Mouse (Mus musculus): Measurements from ENCODE around the gene Cpb2.

The Cpb2 gene

DNA sequence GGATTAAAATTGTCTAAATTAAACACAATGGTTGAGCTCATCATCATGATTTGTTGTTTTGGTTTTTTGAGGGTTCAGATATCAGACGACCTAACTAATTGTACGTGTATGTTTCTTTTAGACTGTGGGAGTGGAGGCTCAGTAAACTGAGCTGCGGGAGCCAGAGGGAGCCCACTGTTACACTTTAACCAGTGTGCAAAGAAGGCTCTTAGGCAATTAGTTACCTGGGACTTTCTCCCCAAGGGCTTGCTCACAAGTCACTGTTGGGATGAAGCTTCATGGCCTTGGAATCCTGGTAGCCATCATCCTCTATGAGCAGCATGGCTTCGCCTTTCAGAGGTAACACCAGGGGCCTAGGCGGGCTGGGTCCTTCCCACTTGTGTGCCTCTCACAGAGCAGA, at the start of gene Cpb2:
Gene Cpb2, plus strand, starts transcription at position 201 of the 400 bp plus-strand sequence.
- no peak for DNase-seq (ENCODE audit: low read depth, low spot score)

DNA sequence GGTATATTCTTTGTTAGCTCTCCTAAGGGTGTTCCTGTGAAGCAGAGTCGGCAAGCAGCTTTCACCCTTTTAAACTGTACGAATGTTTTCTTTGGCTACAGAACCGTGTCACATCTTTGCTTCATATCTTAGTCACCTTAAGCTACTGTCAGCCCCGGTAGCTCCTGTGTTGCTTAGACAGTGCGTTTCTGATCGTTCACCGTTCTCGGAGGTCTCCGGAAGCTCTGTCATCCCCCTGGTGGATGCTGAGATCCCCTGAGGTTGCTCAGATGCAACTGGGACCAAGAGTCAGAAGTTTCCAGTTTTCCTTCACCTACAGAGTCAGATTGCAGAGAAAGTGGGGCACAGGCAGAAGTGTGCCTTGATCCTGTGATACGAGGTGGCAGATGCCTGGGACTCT, 49.7 kb upstream of the Cpb2 start:
- no peak for DNase-seq (ENCODE audit: low read depth, low spot score)

GRCm38 (mm10) chr14:75192858-75193257, 49.2 kb upstream of the Cpb2 start:
- no peak for DNase-seq (ENCODE audit: low read depth, low spot score)

DNA sequence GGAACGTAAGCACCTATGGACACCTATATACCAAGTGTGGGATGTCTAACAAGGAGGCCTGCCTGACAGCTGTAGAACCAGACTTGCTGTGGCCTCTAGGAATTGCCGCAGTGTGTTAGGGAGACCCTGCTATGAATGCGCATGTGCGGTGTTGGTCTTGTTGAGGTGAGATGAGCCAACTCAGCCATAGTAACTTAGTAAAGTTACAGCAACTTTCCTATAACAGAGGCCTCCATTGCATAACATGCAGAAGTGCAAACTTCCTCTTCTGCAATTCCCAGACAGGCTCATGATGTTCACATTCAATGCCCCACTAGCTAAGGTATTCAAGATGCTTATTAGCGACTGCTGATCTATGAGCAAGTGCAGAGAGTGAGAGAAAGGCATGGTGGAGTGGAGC, 46.6 kb upstream of the Cpb2 start:
- no peak for DNase-seq (ENCODE audit: low read depth, low spot score)

GRCm38 (mm10) chr14:75197027-75197426, 45.1 kb upstream of the Cpb2 start:
- peak; percentile 42 for DNase-seq (ENCODE audit: low read depth, low spot score)

- DNase-seq (ENCODE audit: low read depth, low spot score): no peak
Observed at GRCm38 (mm10) chr14:75197660-75198059, 44.4 kb upstream of the Cpb2 start.

DNA sequence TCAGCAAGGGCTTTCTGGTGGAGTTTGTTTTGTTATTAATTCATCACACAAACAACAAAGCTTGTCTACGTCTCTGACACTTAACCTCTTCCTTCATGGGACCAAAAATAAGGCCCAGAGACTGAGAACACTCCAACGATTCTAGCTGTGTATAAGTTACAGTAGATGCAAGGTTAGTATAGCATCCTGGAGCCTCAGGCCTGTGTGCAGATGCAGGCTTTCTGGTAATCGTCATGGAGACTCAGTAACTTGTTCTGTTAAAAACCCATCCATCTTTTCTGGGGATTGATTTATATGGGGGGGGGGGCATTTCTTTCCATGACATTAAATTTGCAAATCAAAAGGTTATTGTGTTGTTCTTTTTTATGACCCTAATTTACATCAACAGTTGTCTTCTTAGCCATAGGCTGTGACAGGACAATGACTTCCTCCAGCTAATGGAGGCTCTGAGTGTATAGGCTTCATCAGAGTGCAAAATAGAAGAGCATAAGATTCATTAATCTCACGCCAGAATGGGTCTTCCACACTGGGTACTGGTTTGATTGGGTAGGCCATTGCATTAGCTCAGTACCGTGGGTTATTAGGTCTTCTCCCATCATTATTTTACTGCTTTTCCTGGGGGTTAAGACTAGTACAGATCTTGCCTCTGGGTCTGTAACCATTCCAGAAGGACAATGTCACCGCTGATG, 36.6 kb upstream of the Cpb2 start:
- DNase-seq (ENCODE audit: low read depth, low spot score): no peak

- no peak for DNase-seq (ENCODE audit: low read depth, low spot score)
Observed at GRCm38 (mm10) chr14:75206307-75206706, 35.8 kb upstream of the Cpb2 start.

DNA sequence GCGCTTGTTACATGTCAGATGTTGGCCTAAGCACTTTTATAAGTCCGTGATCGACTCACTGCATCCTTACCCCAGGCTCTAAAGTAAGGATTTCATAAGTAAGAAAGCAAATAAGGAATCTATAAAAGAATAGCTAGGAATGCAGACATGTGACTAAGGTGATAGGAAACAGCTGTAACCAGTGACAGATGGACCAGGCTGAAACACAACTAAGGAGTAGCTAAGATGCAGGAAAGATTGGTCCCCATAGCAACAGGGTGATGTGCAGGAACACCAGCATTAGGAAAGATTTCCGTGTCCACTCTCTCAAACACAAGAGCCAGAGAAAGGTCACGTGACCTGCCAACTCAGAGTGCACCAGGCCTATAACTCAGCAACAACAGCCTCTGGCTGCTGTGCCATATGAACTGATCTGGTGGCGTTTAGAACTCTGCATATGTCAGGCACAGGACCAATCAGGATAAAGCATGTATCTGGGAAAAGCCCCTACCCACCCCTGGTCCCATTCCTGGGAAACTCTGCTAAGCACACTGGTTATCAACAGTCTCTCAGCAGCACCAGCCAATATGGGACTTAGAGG, 33.4 kb upstream of the Cpb2 start:
- DNase-seq (ENCODE audit: low read depth, low spot score): no peak

DNA sequence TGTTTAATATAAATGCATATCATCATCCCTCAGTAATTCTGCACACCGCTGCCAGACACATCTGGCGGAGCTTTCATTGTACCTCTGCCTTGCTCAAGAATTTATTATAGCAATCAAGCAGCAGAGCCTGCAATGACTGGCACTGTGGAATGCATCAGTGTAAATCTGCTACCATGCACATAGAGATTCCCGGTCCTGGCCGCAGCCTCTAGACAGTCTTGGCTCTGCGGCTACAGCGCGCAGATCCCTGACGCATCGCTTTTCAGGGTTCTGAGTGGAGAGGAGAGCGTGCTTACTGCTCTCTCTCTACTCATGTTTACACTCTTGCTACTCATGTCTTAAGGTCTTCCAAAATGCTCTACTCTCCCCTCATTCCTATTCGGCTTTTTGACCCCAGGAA, 28.3 kb upstream of the Cpb2 start:
- DNase-seq (ENCODE audit: low read depth, low spot score): no peak

DNA sequence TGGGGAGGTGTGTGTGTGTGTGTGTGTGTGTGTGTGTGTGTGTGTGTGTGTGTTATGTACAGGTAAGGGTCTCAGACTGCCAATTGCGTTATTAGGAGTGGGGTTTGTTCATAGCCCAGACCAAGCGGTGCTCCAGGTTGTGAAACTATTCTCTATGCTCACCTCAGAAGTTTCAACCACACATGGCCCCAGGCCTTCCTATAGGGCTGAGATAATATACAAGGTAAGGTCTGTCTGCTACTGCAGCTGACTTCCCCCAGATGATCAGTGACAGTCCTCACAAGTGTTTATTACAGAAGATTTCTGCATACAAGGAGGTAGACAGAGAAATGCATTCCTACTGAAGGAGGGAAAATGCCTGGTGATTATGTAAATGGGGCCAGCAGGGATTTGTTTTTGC, 23.2 kb upstream of the Cpb2 start:
- DNase-seq (ENCODE audit: low read depth, low spot score): no peak

DNA sequence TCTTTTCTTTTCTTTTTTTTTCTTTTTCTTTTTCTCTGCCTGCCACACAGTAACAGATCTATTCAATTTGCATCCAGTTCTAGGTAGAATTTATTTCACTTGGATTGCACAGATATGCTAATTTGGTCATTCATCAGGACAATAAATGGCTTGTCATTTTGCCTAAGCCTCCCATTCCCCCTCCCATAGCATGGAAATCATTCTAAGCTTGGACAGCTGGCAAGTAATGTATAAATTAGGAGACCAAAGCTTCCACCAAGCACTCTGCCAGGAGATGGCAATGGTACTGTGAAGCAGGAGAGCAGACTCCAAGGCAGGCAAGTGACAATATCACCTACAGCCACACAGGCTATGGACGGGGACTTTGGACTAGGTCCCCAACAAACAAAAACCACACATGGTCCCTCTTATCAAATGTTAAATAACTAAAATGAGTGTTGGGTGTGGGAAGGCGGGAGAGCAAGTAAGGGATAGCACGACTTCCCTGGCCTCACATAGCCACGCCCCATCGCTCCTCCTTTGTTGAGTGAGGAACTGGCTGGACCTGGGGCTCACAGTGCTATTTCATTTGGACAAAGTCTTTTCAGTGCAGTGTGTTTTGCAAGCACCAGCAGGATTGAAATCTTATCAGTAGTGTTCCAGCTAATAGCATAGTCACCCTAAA, 22.7 kb upstream of the Cpb2 start:
- no peak for DNase-seq (ENCODE audit: low read depth, low spot score)

DNA sequence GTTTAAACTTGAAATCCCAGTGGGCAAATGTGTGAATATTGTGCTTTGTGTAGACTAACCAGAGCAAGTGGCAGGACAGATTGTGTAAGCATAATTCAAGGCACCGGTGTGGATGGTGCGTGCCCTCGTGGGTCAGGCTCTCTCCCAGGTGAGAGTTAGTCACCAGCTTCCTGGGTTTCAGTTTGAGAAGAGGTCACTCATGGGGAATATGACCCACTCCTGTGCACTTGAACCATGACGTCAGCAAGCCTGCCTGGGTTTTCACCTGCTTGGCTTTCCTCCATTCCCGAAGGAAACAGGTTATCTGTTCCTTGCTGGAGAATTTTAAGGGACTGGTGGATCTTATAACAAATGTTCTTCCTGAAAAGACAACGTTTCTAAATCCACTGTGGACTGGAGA, 19.7 kb upstream of the Cpb2 start:
- DNase-seq (ENCODE audit: low read depth, low spot score): no peak

- DNase-seq (ENCODE audit: low read depth, low spot score): no peak
Observed at GRCm38 (mm10) chr14:75227453-75228084, 14.5 kb upstream of the Cpb2 start.

DNA sequence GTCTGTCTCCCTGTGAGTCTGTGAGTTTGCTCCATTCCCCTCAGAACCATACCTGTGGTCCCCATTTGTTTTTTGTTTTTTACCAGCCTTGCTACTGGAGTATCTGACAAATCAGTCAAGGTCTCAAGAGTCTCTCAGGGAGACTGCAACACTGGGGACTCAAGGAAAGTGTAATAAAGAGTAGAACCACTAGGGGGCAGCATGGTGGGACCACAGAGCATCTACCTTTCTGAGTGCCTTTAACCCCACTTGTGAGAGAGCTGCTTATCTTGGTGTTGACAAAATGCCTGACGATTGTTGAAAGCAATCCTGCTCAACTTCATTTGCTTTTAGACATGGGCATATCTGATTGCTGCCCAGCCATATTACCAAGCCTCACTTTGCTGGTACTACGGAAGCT, 12.3 kb upstream of the Cpb2 start:
- no peak for DNase-seq (ENCODE audit: low read depth, low spot score)

GRCm38 (mm10) chr14:75233070-75233469, 9.0 kb upstream of the Cpb2 start:
- DNase-seq (ENCODE audit: low read depth, low spot score): no peak

GRCm38 (mm10) chr14:75235552-75235951, 6.5 kb upstream of the Cpb2 start:
- DNase-seq (ENCODE audit: low read depth, low spot score): no peak

GRCm38 (mm10) chr14:75235955-75236635, 6.0 kb upstream of the Cpb2 start:
- DNase-seq (ENCODE audit: low read depth, low spot score): peak; percentile 70

- no peak for DNase-seq (ENCODE audit: low read depth, low spot score)
Observed at GRCm38 (mm10) chr14:75236636-75237003, 5.5 kb upstream of the Cpb2 start.

- no peak for DNase-seq (ENCODE audit: low read depth, low spot score)
Observed at GRCm38 (mm10) chr14:75237096-75237495, 5.0 kb upstream of the Cpb2 start.

DNA sequence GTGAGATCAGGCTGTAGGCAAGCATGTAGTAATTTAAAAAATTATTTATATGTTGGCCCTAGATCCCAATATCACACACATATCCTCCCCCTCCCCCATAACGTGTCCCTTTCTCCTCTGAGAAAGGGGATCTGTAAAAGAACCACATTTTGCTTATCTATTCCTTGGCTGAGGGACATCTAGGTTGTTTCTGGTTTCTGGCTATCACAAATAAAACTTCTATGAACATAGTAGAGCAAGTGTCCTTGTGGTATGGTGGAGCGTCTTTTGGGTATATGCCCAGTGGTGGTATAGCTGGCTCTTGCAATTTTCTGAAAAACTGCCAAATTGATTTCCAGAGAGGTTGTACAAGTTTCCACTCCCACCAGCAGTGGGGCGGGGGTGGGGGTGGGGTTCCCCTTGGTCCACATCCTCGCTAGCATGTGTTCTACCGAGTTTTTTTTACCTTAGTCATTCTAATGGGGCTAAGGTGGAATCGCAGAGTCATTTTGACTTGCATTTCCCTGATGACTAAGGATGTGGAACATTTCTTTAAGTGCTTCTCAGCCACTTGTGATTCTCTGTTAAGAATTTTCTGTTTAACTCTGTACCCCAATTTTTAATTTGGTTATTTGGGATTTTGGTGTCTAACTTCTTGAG, 3.9 kb upstream of the Cpb2 start:
- no peak for DNase-seq (ENCODE audit: low read depth, low spot score)

All from brain, embryonic 18.5 days (tissue).